Mouse (Mus musculus) B cell, adult 2 months (primary cell): ENCODE results near the gene Dnase1l3.

ENCODE experiments used
- DNase-seq, 2 experiments: peaks; one replicate each; pipeline ENCODE4 v3.0.0; 2022

Dnase1l3 gene

GRCm38 (mm10) chr14:7929029-7929428, 65.3 kb downstream of the Dnase1l3 start:
- no peak for DNase-seq

GRCm38 (mm10) chr14:7928362-7928761, 66.0 kb downstream of the Dnase1l3 start:
- DNase-seq: no peak

GRCm38 (mm10) chr14:7923635-7924034, 70.7 kb downstream of the Dnase1l3 start:
- DNase-seq: no peak

DNA sequence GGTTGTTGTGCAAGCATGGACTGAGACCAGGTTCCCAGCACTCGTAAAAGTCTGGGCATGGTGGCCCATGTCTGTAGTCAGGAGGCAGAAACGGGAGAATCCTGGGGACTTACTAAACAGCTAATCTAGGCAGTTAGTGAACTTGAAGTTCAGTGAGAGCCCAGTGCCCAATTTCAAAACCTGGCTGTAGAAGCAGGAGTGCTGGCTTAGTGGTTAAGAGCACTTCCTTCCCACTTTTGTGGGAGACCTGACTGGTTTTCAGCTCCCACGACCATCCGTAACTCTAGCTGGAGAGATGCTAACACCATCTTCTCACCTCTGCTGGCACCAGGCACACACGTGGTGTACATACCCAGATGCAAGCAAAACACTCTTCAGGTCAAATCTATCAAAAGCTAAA, 72.9 kb downstream of the Dnase1l3 start:
- DNase-seq: no peak

DNA sequence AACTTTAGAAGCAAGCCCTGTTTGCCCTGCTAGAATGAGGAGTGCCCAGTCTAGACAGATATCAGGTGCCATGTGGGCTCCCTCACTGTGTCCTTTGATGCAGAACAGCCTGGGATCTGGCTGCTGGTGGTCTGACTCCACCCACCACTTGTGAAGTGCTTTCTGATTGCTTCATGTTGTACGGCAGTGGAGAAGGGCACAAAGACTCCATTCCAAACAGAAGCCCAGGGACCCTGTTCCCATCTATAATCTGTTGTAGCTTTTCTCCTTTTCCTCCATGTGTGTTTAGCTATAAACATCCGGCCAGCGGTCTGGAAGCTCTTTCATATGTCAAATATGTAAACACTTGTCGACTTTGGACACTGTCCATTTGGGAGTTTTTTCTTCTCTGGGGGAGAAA, 74.5 kb downstream of the Dnase1l3 start:
- DNase-seq: no peak

- no peak for DNase-seq
Observed at GRCm38 (mm10) chr14:7919309-7919708, 75.1 kb downstream of the Dnase1l3 start.

- no peak for DNase-seq
Observed at GRCm38 (mm10) chr14:7918150-7918991, 76.0 kb downstream of the Dnase1l3 start.
